Mouse (Mus musculus): ENCODE data around the gene Cerk. TPM values are rescaled to one million over a fixed set of nuclear protein-coding genes. Genes with fewer than 3 reads are reported as not detected.
"Not testable (repeated sequence)": the region's sequence is repeated elsewhere in the genome, so short reads cannot be mapped to it uniquely, and the experiment has no call there.

The Cerk gene
- total and polyA plus RNA-seq, 3 experiments: 2.5 to 10.3 (median 4.4) TPM

GRCm38 (mm10) chr15:86181941-86182439 lies 4.0 kb downstream of the Cerk start:
- TF ChIP-seq BHLHE40 (IDR thresholded peaks at IDR 0.05; ENCODE audit: low read depth, low read length): peak; percentile 10; the same call in 1 of the 2 replicates
- TF ChIP-seq POLR2A (IDR thresholded peaks at IDR 0.05; ENCODE audit: low read depth, low read length): no peak
- TF ChIP-seq RAD21 (IDR thresholded peaks at IDR 0.05; ENCODE audit: low read depth, low read length): no peak
- no peak for TF ChIP-seq CHD1 (IDR thresholded peaks at IDR 0.05; ENCODE audit: low read depth, low read length)
- TF ChIP-seq MYC (IDR thresholded peaks at IDR 0.05; ENCODE audit: low read depth, low read length): peak; percentile 53; the same call in 1 of the 2 replicates
- peak; percentile 45; the same call in 1 of the 2 replicates for TF ChIP-seq MAZ (IDR thresholded peaks at IDR 0.05; ENCODE audit: low read depth, low read length)
- TF ChIP-seq MAX (IDR thresholded peaks at IDR 0.05; ENCODE audit: low read length): 0 out of 2 replicates have a peak, but pooled peaks have one; percentile 49
- peak; percentile 65; the same call in 1 of the 2 replicates for TF ChIP-seq ELF1 (IDR thresholded peaks at IDR 0.05; ENCODE audit: low read depth, low read length)
- 0 out of 2 replicates have a peak, but pooled peaks have one; percentile 24 for TF ChIP-seq MEF2A (IDR thresholded peaks at IDR 0.05; ENCODE audit: borderline replicate concordance, low read depth, low read length)
- peak; percentile 31; the same call in 1 of the 2 replicates for TF ChIP-seq TCF12 (IDR thresholded peaks at IDR 0.05; ENCODE audit: low read depth, low read length)
- TF ChIP-seq MAFK (IDR thresholded peaks at IDR 0.05; ENCODE audit: insufficient replicate concordance, low read length): 0 out of 2 replicates have a peak, but pooled peaks have one; percentile 18
- no peak for DNase-seq (ENCODE audit: extremely low read depth)
- peaks cover 20 to 63% of the 10 kb centered on the region in 2 experiments for H3K4me1 ChIP-seq (ENCODE audit: control insufficient read depth in 1 of 2, insufficient read depth in 2 of 2)
- peak overlapping the region; percentile 64 for H3K9ac ChIP-seq (ENCODE audit: insufficient read depth, low read depth)
- H3K79me2 ChIP-seq (replicated peaks; ENCODE audit: control insufficient read depth, extremely low read depth, insufficient read depth, poor library complexity, severe bottlenecking): no peaks in the 10 kb centered on the region; the same call in 1 of the 2 replicates
- dilution Hi-C loops (cut with MboI; ENCODE audit: extremely low pct_ligation_motif_present, extremely low pct_unique_long_range_greater_than_20kb, low sequenced_read_pairs): no loop called here
- H3K4me3 ChIP-seq (replicated peaks in 1 of 3; ENCODE audit: low read depth in 2 of 3, low read length in 2 of 3, poor library complexity in 1 of 3): peak overlapping the region in 1 of 3 experiments; percentile 1
- no peaks in the 10 kb centered on the region for H3K36me3 ChIP-seq (replicated peaks in 1 of 2; ENCODE audit: control insufficient read depth in 1 of 2, insufficient read depth in 1 of 2, low read length in 1 of 2)
- in situ Hi-C loops (cut with MboI; ENCODE audit: low pct_ligation_motif_present, low pct_unique_long_range_greater_than_20kb, low sequenced_read_pairs): no loop called here
- H3K9me3 ChIP-seq (replicated peaks; ENCODE audit: low read length): no peaks in the 10 kb centered on the region
- peak overlapping the region; percentile 65 for H3K4me2 ChIP-seq (ENCODE audit: insufficient read depth, low read depth, poor library complexity, severe bottlenecking)
- peak overlapping the region; percentile 83 for H3K27ac ChIP-seq (ENCODE audit: insufficient read depth, low read depth)
- peaks cover 48% of the 10 kb centered on the region for H3K27me3 ChIP-seq (replicated peaks)

GRCm38 (mm10) chr15:86181321-86181720 lies 4.6 kb downstream of the Cerk start:
- H3K9ac ChIP-seq (ENCODE audit: insufficient read depth, low read depth); in situ Hi-C loops (cut with MboI; ENCODE audit: low pct_ligation_motif_present, low pct_unique_long_range_greater_than_20kb, low sequenced_read_pairs); H3K79me2 ChIP-seq (replicated peaks; ENCODE audit: control insufficient read depth, extremely low read depth, insufficient read depth, poor library complexity, severe bottlenecking); H3K4me2 ChIP-seq (ENCODE audit: insufficient read depth, low read depth, poor library complexity, severe bottlenecking); H3K27ac ChIP-seq (ENCODE audit: insufficient read depth, low read depth); H3K4me3 ChIP-seq (replicated peaks in 1 of 3; ENCODE audit: low read depth in 2 of 3, low read length in 2 of 3, poor library complexity in 1 of 3); H3K36me3 ChIP-seq (replicated peaks in 1 of 2; ENCODE audit: control insufficient read depth in 1 of 2, insufficient read depth in 1 of 2, low read length in 1 of 2); DNase-seq (ENCODE audit: extremely low read depth); dilution Hi-C loops (cut with MboI; ENCODE audit: extremely low pct_ligation_motif_present, extremely low pct_unique_long_range_greater_than_20kb, low sequenced_read_pairs); H3K9me3 ChIP-seq (replicated peaks; ENCODE audit: low read length): not testable (repeated sequence)
- Histone ChIP-seq H3K27me3 (replicated peaks) (peaks cover 45% of the 10 kb centered on the region), H3K4me1 (ENCODE audit: control insufficient read depth in 1 of 2, insufficient read depth in 2 of 2) (peaks cover 21 to 68% of the 10 kb centered on the region in 2 experiments)

- dilution Hi-C loops (cut with MboI; ENCODE audit: extremely low pct_ligation_motif_present, extremely low pct_unique_long_range_greater_than_20kb, low sequenced_read_pairs) (no loop called here), in situ Hi-C loops (cut with MboI; ENCODE audit: low pct_ligation_motif_present, low pct_unique_long_range_greater_than_20kb, low sequenced_read_pairs) (no loop called here)
- Histone ChIP-seq H3K27me3 (replicated peaks) (peaks cover 39% of the 10 kb centered on the region), H3K79me2 (replicated peaks; ENCODE audit: control insufficient read depth, extremely low read depth, insufficient read depth, poor library complexity, severe bottlenecking) (no peaks in the 10 kb centered on the region; the same call in 1 of the 2 replicates), H3K27ac (ENCODE audit: insufficient read depth, low read depth) (no peak overlapping the region), H3K4me1 (ENCODE audit: control insufficient read depth in 1 of 2, insufficient read depth in 2 of 2) (peaks cover 27 to 72% of the 10 kb centered on the region in 2 experiments), H3K9me3 (replicated peaks; ENCODE audit: low read length) (no peaks in the 10 kb centered on the region), H3K4me2 (ENCODE audit: insufficient read depth, low read depth, poor library complexity, severe bottlenecking) (no peak overlapping the region), H3K36me3 (replicated peaks in 1 of 2; ENCODE audit: control insufficient read depth in 1 of 2, insufficient read depth in 1 of 2, low read length in 1 of 2) (no peaks in the 10 kb centered on the region), H3K9ac (ENCODE audit: insufficient read depth, low read depth) (no peak overlapping the region), H3K4me3 (replicated peaks in 1 of 3; ENCODE audit: low read depth in 2 of 3, low read length in 2 of 3, poor library complexity in 1 of 3) (no peak overlapping the region)
- TF ChIP-seq JUND (conservative IDR thresholded peaks at IDR 0.05; ENCODE audit: low read depth, low read length) (no peak), SMC3 (IDR thresholded peaks at IDR 0.05; ENCODE audit: low read depth, low read length) (no peak), EP300 (IDR thresholded peaks at IDR 0.05; ENCODE audit: low read length) (peak; percentile 50; the same call in 1 of the 2 replicates)
- no peak for DNase-seq (ENCODE audit: extremely low read depth)
Observed at GRCm38 (mm10) chr15:86180427-86180826, 5.5 kb downstream of the Cerk start.

Measured in CH12.LX (cell line).